Mouse (Mus musculus): ENCODE data around the gene Ube4b. TPM values are rescaled to one million over a fixed set of nuclear protein-coding genes. Genes with fewer than 3 reads are reported as not detected.

Ube4b gene
- total and polyA plus RNA-seq, 2 experiments from 2014 or later, result 47.6 to 93.3 TPM

DNA sequence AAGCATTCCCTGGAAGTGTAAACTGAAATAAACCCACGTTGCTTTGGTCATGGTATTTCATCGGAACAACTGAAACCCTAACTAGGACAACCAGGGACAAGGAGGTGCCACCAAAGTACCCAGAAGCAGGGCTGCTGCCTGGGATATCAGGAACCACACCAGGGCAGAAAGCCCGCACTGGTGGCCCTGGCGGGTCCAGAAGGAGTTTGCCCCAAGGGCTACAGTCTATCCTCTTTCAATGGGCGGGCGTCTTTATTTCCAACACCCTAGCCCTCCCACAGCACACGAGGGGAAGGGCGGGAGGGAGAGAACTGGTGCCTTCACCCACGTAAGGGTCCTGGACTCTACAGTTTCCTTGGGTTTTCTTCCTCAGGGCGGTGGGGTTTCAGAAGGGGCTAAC is 10.1 kb downstream of the Ube4b start:
- TF ChIP-seq CTCF (IDR thresholded peaks at IDR 0.05; ENCODE audit: low read depth), result no peak

GRCm38 (mm10) chr4:149415651-149416169 is 10.8 kb downstream of the Ube4b start:
- Histone ChIP-seq H3K4me1 (ENCODE audit: insufficient read depth) (peaks cover 9% of the 10 kb centered on the region; the same call in 1 of the 2 replicates), H3K27me3 (ENCODE audit: insufficient read depth, low read length) (no peaks in the 10 kb centered on the region), H3K27ac (ENCODE audit: low read depth, low read length) (no peak overlapping the region), H3K9me3 (ENCODE audit: low read length) (no peaks in the 10 kb centered on the region), H3K9ac (no peak overlapping the region), H3K4me3 (ENCODE audit: low read depth, low read length) (no peak overlapping the region), H3K4me2 (ENCODE audit: low read depth) (no peak overlapping the region), H3K36me3 (ENCODE audit: insufficient read depth) (no peaks in the 10 kb centered on the region)
- DNase-seq (no peak), ATAC-seq (no peak)
- no peak for TF ChIP-seq CTCF (IDR thresholded peaks at IDR 0.05; ENCODE audit: low read depth)
- 36% methylated on average over 13 of the region's 13 CpGs for WGBS

More for the DNA sequence above, 10.1 kb downstream of the Ube4b start:
- no peak overlapping the region for H3K4me3 ChIP-seq (ENCODE audit: low read depth, low read length)
- H3K27me3 ChIP-seq (ENCODE audit: insufficient read depth, low read length), result no peaks in the 10 kb centered on the region
- no peaks in the 10 kb centered on the region for H3K36me3 ChIP-seq (ENCODE audit: insufficient read depth)
- no peaks in the 10 kb centered on the region for H3K9me3 ChIP-seq (ENCODE audit: low read length)
- ATAC-seq (no peak), DNase-seq (no peak)
- H3K27ac ChIP-seq (ENCODE audit: low read depth, low read length), result no peak overlapping the region
- H3K4me1 ChIP-seq (ENCODE audit: insufficient read depth), result peaks cover 9% of the 10 kb centered on the region; the same call in 1 of the 2 replicates
- WGBS, result 75% methylated on average over 10 of the region's 10 CpGs
- no peak overlapping the region for H3K4me2 ChIP-seq (ENCODE audit: low read depth)
- no peak overlapping the region for H3K9ac ChIP-seq

- Histone ChIP-seq H3K27ac (ENCODE audit: low read depth, low read length) (no peak overlapping the region), H3K9ac (no peak overlapping the region), H3K4me1 (ENCODE audit: insufficient read depth) (peaks cover 9% of the 10 kb centered on the region; the same call in 1 of the 2 replicates), H3K9me3 (ENCODE audit: low read length) (no peaks in the 10 kb centered on the region), H3K4me2 (ENCODE audit: low read depth) (no peak overlapping the region), H3K27me3 (ENCODE audit: insufficient read depth, low read length) (no peaks in the 10 kb centered on the region), H3K36me3 (ENCODE audit: insufficient read depth) (no peaks in the 10 kb centered on the region), H3K4me3 (ENCODE audit: low read depth, low read length) (no peak overlapping the region)
- DNase-seq (no peak), ATAC-seq (peak; percentile 48; the same call in 1 of the 2 replicates)
- 0 out of 2 replicates have a peak, but pooled peaks have one; percentile 7 for TF ChIP-seq CTCF (IDR thresholded peaks at IDR 0.05; ENCODE audit: low read depth)
- WGBS, result 84% methylated on average over 3 of the region's 3 CpGs
Observed at GRCm38 (mm10) chr4:149414259-149414658, 12.3 kb downstream of the Ube4b start.

DNA sequence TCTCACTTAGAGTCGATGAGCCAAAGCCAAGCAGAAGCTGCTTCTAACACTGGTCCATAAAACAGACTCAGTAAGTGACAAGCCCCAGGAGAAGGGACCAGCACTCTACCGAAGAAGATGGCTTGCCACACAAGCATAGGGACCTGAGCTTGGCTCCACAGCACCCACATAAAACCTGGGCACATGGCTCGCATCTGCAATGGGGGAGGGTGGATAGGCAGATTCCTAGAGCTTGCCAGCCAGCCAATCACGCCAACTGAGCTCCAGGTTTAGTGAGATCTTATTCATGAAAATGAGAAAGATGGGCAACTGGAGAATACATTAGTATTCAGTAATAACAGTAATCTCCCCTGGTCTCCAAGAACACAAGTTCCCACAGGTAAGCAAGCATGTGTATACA is 16.8 kb downstream of the Ube4b start:
- Histone ChIP-seq H3K9ac (no peak overlapping the region), H3K4me1 (ENCODE audit: insufficient read depth) (no peaks in the 10 kb centered on the region), H3K27ac (ENCODE audit: low read depth, low read length) (no peak overlapping the region), H3K4me2 (ENCODE audit: low read depth) (no peak overlapping the region), H3K27me3 (ENCODE audit: insufficient read depth, low read length) (no peaks in the 10 kb centered on the region), H3K36me3 (ENCODE audit: insufficient read depth) (no peaks in the 10 kb centered on the region), H3K9me3 (ENCODE audit: low read length) (no peaks in the 10 kb centered on the region), H3K4me3 (ENCODE audit: low read depth, low read length) (no peak overlapping the region)
- no peak for TF ChIP-seq CTCF (IDR thresholded peaks at IDR 0.05; ENCODE audit: low read depth)
- no peak for DNase-seq
- 78% methylated on average over 4 of the region's 4 CpGs for WGBS
- ATAC-seq, result no peak

- DNase-seq (no peak), ATAC-seq (no peak)
- TF ChIP-seq CTCF (IDR thresholded peaks at IDR 0.05; ENCODE audit: low read depth), result no peak
- H3K4me1 ChIP-seq (ENCODE audit: insufficient read depth), result no peaks in the 10 kb centered on the region
- H3K9ac ChIP-seq, result no peak overlapping the region
- 97% methylated on average over 6 of the region's 6 CpGs for WGBS
- no peaks in the 10 kb centered on the region for H3K9me3 ChIP-seq (ENCODE audit: low read length)
- H3K4me3 ChIP-seq (ENCODE audit: low read depth, low read length), result no peak overlapping the region
- H3K36me3 ChIP-seq (ENCODE audit: insufficient read depth), result no peaks in the 10 kb centered on the region
- H3K27me3 ChIP-seq (ENCODE audit: insufficient read depth, low read length), result no peaks in the 10 kb centered on the region
- no peak overlapping the region for H3K4me2 ChIP-seq (ENCODE audit: low read depth)
- H3K27ac ChIP-seq (ENCODE audit: low read depth, low read length), result no peak overlapping the region
Observed at GRCm38 (mm10) chr4:149408331-149408730, 18.2 kb downstream of the Ube4b start.

DNA sequence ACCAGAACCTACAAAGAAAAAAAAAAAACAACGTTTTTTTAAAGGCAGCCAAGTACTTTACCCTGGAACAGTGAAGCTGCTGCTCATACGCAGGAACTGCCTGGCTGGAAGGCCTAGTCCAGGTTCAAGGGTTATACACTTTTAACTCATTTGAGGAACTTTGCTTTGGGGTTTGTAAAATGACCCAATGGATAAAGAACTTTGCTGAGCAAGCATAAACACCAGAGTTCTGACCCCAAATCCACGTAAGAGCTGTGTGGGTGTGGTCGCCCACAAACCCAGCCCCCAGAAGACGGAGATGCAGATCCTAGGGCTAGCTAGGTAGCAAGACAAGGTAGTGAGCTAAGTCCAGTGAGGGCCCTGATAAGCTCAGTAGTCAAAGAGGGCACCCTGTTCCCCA is 19.1 kb downstream of the Ube4b start:
- 87% methylated on average over 5 of the region's 5 CpGs for WGBS
- H3K9ac ChIP-seq, result no peak overlapping the region
- ATAC-seq, result no peak
- no peak overlapping the region for H3K4me3 ChIP-seq (ENCODE audit: low read depth, low read length)
- no peaks in the 10 kb centered on the region for H3K9me3 ChIP-seq (ENCODE audit: low read length)
- H3K36me3 ChIP-seq (ENCODE audit: insufficient read depth), result no peaks in the 10 kb centered on the region
- TF ChIP-seq CTCF (IDR thresholded peaks at IDR 0.05; ENCODE audit: low read depth), result no peak
- no peak overlapping the region for H3K27ac ChIP-seq (ENCODE audit: low read depth, low read length)
- H3K27me3 ChIP-seq (ENCODE audit: insufficient read depth, low read length), result no peaks in the 10 kb centered on the region
- no peak overlapping the region for H3K4me2 ChIP-seq (ENCODE audit: low read depth)
- H3K4me1 ChIP-seq (ENCODE audit: insufficient read depth), result no peaks in the 10 kb centered on the region
- DNase-seq, result no peak

DNA sequence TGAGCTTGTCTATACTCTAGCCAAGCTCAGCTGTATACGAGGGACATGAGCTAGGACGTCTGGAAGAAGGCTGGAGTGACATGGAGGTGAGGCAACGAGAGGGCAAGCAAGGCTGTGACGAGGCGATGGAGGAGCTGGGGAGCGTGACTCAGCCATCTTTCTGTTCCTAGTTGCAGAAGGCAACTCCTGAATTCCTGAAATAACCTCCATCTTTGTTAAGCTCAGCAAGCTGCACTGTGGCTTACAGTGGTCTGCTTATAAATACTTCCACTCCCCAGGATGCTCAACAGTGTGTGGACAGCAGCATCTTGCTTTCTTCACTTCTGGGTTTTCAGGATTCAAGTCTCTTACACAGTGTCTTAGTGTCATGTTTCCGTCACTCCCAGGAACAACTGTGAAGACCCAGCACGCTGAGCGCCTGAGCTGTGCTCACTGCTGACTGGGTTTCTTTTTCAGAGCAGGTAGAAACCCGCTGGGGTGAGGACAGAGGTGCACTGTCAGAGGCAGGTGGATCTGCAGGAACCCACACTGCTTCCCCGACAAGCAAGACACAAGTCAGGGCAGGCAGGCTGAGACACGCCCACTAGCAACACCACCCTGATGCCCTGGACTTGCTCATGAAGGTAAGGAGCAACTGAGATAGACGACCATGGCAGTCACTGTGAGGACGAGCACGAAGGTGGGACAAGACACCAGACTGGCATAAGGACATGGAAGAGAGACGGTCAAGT is 20.7 kb downstream of the Ube4b start:
- no peak for TF ChIP-seq CTCF (IDR thresholded peaks at IDR 0.05; ENCODE audit: low read depth)
- H3K4me1 ChIP-seq (ENCODE audit: insufficient read depth), result no peaks in the 10 kb centered on the region
- no peak overlapping the region for H3K9ac ChIP-seq
- no peaks in the 10 kb centered on the region for H3K27me3 ChIP-seq (ENCODE audit: insufficient read depth, low read length)
- ATAC-seq (no peak), DNase-seq (no peak)
- H3K4me3 ChIP-seq (ENCODE audit: low read depth, low read length), result no peak overlapping the region
- H3K4me2 ChIP-seq (ENCODE audit: low read depth), result no peak overlapping the region
- 78% methylated on average over 16 of the region's 16 CpGs for WGBS
- no peak overlapping the region for H3K27ac ChIP-seq (ENCODE audit: low read depth, low read length)
- H3K36me3 ChIP-seq (ENCODE audit: insufficient read depth), result no peaks in the 10 kb centered on the region
- no peaks in the 10 kb centered on the region for H3K9me3 ChIP-seq (ENCODE audit: low read length)
